Mouse (Mus musculus): ENCODE results near the gene Foxp1.

DNA sequence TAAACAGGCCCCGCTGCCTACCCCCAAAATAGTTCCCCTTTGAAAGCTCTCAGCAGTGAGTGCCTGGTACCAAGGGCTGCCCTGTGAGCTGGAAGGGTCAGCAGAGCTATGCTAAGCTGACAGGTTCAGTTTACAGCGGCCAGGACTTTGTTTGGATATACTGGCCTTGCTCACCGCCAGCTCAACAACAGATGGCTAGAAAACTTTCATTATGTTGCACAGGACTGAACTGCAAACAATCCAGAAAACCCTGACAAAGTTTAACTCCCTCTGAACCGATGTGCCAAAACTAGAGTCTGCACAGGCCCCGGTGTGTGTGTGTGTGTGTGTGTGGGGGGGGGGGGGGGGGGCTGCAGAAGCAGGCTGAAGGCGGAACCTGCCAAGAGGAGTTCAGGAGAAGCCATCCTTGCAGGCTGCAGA is 421.0 kb downstream of the Foxp1 start:
- TF ChIP-seq EP300 (IDR thresholded peaks at IDR 0.05; ENCODE audit: low read depth) (no peak), CTCF (IDR thresholded peaks at IDR 0.05; ENCODE audit: low read depth) (no peak)
